Mouse (Mus musculus) natural killer cell, adult 2 months (primary cell): ENCODE results near the gene Lsm5.
A peak's percentile ranks its signal among the peaks of the same experiment; 100 is the strongest.

ENCODE experiments used
- DNase-seq, 2 experiments: peaks; one replicate each; pipeline ENCODE4 v3.0.0; 2022; ENCODE audit warnings: low spot score in 2 of 2

Lsm5 gene

GRCm38 (mm10) chr6:56703931-56704900, at the start of gene Lsm5:
Gene Lsm5, minus strand, starts transcription at chr6:56704710.
- DNase-seq, result peak; percentile 83 to 86

- no peak for DNase-seq
Observed at GRCm38 (mm10) chr6:56753719-56754118, 49.2 kb upstream of the Lsm5 start.

GRCm38 (mm10) chr6:56745950-56746543, 41.5 kb upstream of the Lsm5 start:
- no peak for DNase-seq

GRCm38 (mm10) chr6:56732545-56732944, 28.0 kb upstream of the Lsm5 start:
- no peak for DNase-seq

GRCm38 (mm10) chr6:56720877-56721276, 16.4 kb upstream of the Lsm5 start:
- no peak for DNase-seq

- DNase-seq, result no peak
Observed at GRCm38 (mm10) chr6:56719071-56719470, 14.6 kb upstream of the Lsm5 start.

GRCm38 (mm10) chr6:56715270-56715666, 10.8 kb upstream of the Lsm5 start:
- peak in 1 of 2 experiments; percentile 72 for DNase-seq

- peak; percentile 100 for DNase-seq
Observed at GRCm38 (mm10) chr6:56714574-56715269, 10.2 kb upstream of the Lsm5 start, which contains the start of gene Avl9. Gene Avl9, plus strand, starts transcription at chr6:56714899.

GRCm38 (mm10) chr6:56714186-56714573, 9.7 kb upstream of the Lsm5 start:
- no peak for DNase-seq

- DNase-seq, result no peak
Observed at GRCm38 (mm10) chr6:56692445-56692844, 12.1 kb downstream of the Lsm5 start.

GRCm38 (mm10) chr6:56691205-56691604, 13.3 kb downstream of the Lsm5 start:
- DNase-seq, result peak; percentile 45 to 61

- DNase-seq, result no peak
Observed at GRCm38 (mm10) chr6:56688238-56688637, 16.3 kb downstream of the Lsm5 start.

- no peak for DNase-seq
Observed at GRCm38 (mm10) chr6:56664410-56664809, 40.1 kb downstream of the Lsm5 start.

GRCm38 (mm10) chr6:56655393-56655792, 49.1 kb downstream of the Lsm5 start:
- DNase-seq, result no peak

- no peak for DNase-seq
Observed at GRCm38 (mm10) chr6:56652121-56652592, 52.4 kb downstream of the Lsm5 start.
